Mouse (Mus musculus) gastrocnemius, postnatal 4 days (tissue): ENCODE results near the gene Prune1. TPM values are rescaled to one million over a fixed set of nuclear protein-coding genes. Genes with fewer than 3 reads are reported as not detected.
A peak's percentile ranks its signal among the peaks of the same experiment; 100 is the strongest.

ENCODE experiments used
- DNase-seq, 2 experiments: peaks; one replicate each; pipeline ENCODE4 v3.0.0; 2021 to 2022; ENCODE audit warnings: low spot score in 2 of 2, mixed read lengths in 2 of 2
- total RNA-seq, 2 experiments: library from RNA; stranded (reverse); gene quantifications; 2 replicates each; pipeline ENCODE4 v1.2.3; 2021

The Prune1 gene
- total RNA-seq, 2 experiments from 2014 or later, result 68.7 to 78.2 TPM

DNA sequence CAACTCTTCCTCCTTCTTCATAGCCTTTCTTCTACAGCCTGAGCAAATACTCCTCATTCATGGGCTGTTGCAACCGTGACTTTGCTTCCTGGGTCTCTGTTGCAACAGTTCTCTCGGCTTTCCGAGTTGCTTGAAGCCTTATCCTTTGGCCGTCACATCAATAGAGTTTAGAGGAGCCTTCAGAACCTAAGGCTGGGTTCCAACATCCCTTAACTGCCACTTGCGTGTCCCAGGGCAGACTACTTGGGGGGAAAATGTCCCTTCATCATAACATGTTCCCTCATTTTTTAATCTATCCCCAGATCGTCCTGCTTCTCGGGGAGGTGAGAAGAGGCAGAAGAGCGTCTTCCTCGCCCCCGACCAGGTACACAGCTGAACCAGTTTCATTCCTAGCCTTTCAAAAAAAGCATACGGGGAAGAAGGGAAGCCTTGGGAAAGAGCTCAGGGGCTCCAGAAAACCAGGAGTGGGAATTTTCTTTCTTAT, 547 bp upstream of the Prune1 start:
- DNase-seq, result peak in 1 of 2 experiments; percentile 22

DNA sequence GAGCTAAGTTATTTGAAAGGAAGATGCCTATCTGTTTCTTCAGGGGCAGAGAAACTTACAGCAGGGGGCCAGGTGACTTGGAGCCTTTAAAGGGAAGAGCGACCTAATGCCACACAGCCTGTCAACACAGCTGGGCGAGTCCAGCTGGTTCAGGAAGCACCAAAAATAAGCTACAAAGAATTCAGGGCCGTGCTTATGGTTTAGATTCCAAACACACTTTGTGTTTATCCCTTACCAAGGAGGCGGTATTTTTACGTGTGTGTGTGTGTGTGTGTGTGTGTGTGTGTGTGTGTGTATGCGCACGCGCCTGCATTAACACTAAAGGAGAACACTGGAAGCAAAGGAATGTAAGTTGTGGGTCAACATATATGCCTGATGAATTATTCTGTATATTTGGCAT, 1.1 kb downstream of the Prune1 start:
- no peak for DNase-seq

DNA sequence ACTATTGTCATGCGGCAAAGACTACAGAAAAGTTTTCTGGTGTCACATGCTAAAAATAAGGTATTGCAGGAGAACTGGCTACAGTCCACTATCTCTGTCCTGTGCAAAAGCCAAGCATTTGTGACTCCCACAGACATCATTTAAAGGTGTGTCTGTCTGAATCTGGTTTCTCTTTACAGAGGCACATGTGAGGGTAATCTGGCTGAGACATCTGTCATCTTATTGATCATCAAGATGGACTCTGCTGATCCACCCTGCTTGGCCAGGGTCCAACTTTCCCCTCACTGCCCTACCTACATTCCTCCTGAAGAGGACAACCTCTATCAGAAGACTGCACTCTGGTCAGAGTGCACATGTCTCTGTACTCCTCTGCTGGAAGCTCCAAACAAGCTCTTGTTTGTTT, 4.7 kb downstream of the Prune1 start:
- no peak for DNase-seq

DNA sequence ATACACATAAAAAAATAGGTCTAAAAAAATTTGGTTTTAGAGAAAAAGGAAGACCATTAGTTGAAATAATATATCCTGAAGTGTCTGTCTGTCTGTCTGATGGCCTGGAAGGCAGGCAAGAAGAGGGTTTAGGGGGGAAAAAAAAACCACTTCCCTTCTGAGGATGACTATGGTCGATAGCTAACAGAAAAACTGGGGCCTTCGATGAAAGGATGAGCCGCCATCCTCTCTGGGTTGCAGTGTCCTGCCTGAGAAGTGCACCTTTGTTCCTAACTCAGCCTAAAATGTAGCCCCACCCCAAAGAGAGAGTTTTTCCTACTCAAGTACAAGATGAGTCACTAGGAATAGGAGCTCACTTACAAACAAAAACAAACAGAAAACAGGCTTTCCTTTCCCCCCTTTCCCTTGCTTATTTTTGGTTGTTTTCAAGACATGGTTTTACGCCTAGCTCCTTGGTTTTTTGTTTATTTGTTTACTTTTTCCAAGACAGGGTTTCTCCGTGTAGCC, 5.4 kb downstream of the Prune1 start:
- DNase-seq, result no peak

DNA sequence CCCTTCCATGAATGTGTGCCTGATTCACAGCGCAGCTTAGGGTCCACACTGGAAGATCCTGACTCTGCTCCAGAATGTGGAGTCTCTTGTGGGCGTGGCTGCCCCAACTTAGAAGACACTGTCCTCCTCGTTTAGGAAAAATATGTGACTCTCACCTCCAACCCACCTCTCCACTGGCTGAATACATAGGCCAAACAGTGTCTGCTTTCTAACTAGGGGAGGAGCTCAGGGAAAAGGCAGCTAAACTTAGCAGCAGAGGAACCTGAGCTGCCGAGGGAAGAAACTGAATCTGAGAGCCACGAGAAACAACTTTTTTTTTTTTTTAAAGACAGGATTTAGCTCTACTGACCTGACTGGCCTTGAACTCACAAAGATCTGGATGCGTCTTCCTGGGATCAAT, 6.7 kb downstream of the Prune1 start:
- no peak for DNase-seq

DNA sequence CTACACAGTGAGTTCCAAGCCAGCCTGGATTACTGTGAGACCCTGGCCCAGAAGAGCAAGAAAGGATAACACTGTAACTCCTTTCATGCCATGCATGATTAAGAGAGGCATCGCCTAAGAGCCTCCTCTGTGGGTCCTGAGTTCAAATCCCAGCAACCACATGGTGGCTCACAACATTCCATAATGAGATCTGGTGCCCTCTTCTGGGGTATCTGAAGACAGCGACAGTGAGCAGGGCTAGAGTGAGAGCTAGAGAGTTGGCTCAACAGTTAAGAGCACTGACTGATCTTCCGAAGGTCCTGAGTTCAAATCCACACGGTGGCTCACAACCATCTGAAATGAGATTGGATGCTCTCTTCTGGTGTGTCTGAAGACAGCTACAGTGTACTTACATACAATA, 7.4 kb downstream of the Prune1 start:
- DNase-seq, result no peak

DNA sequence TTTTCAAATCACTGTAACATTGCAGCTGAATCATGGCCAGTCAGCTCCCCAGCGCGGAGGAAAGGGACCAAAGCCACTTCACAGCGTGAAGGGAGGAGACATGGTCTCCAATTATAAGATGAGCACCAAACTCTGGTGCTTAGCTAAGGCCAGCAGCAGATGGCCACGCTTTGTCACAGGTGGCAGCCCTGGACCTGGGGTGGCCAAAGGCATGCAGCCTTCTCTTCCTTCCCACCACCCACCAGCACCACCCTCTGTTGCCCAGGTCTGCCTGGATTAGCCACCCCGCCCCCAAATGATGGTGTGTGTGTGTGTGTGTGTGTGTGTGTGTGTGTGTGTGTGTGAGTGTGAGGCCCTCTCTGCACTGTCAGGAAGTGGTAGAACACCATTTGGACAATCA, 8.4 kb downstream of the Prune1 start:
- DNase-seq, result no peak

DNA sequence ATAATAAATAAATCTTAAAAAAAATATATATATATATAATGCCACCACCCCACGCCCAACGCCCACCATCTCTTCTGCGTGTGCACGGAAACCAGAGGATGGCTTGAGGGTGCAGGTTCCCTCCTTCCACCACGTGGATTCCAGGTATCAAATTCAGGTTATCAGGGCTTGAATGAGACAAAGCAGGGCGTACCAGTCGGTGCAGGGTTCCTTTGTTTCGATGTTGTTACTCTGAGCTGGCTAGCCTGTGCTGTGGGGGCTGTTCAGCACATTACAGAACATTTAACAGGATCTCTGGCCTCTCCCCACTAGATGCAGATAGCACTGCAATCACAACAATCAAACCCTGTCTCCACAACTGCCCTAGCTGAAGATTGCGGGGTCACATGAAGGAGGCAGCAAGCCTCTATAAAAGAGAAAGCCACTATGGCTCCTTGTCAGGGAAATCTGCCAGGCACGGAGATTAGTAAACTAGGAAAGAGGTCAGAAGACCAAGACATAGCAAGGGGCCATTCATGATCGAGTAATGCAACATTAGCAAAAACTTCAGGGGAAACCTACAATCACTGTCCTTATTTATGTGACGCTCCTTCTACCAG, 11.0 kb downstream of the Prune1 start:
- no peak for DNase-seq

DNA sequence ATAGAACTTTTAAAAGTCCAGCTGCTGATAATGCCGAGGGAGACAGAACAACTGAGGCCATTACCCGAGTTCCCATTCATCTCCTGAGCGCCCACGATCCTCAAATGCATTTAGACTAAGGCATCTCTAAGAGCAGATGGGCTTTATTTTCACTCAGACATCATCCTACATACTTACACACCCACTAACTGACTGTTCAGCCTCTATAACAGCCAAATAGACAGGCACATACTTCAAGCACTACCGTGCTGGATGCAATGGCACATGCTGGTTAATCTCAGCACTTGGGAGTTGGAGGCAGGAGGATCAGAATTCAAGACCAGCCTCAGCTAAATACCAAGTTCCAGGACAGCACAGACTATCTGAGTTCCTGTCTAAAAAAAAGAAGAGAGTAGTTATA, 12.1 kb downstream of the Prune1 start:
- DNase-seq, result no peak

DNA sequence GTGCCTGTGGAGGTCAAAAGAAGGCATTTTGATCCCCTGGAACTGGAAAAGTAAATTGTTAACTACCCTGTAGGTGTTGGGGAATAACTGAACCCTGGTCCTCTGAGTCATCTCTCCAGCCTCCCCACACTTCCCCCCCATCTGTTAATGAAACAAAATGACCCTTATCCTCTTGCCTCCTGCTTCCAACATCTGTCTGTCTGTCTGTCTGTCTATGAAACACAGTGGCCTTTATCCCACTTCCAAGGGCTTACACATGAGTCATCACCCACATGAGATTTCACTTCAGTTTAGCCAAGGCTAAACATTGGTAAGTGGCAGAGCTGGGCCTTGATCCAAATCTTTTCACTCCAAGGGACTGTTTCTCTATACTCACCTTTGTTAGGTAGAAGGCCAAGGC, 14.0 kb downstream of the Prune1 start:
- DNase-seq, result no peak

DNA sequence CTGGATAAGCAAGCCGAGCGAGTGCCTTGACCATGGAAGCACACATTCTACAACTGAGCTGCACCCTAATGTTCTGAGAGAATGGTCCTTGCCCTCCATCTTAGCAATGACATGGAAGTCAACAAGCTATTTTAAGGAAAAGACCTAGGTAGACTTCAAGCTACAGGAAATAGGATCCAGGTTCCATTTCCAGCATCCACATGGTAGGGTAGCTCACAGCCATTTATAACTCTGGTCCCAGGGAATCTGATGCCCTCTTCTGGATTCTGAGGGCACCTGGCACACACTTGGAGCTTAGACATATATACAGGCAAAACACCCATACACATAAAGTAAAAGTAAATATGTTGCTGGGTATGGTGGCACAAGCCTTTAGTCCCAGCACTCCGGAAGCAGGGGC, 15.8 kb downstream of the Prune1 start:
- DNase-seq, result no peak

DNA sequence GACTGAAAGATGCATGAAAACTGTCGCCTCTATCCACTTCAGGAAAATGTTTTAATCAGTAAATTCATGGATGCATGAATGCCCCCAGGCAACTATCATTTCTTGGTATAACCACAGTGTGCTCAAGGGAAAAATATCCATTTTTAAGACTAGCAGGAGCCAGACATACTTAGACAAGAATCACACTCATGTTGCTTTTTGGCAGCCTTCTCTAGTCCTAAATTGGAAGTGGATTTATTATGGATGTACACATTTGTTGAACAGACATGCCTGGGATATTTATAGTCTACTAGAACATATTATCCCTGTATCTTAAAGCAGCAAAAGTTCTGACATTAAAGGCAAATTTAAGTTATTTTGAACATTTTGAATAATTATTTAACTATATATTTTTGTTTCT, 17.2 kb downstream of the Prune1 start:
- no peak for DNase-seq

DNA sequence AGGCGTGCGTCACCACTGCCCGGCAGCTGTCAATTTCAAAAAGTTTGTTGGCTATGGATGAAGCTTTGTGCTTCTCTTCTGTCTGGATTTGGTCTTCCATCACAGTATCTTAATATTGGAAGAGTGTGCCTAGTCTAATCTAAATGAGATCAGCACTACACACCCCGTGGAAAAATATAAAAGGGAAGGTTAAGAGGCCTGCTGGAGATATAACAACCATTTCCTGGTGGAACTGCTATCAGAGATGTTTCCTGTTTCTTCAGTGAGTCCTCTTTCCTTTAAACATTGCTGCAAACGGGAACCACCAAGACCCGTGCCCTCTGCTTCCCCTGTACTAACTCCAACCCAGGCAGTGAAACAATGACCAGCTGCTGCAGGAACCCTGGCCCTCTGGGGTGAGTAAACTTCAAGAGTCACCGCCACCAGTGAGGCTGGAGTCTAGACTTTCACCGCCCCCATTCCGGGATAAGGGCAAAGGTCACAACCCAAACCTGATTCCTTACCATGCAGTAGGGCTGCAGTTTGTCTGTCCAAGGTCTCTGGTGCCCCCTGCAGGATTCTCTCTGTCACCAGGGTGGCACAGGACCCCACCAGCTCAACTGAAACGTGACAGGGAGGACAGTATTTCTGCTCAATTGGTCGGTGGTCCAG, 18.7 kb downstream of the Prune1 start:
- DNase-seq, result peak; percentile 30 to 65

DNA sequence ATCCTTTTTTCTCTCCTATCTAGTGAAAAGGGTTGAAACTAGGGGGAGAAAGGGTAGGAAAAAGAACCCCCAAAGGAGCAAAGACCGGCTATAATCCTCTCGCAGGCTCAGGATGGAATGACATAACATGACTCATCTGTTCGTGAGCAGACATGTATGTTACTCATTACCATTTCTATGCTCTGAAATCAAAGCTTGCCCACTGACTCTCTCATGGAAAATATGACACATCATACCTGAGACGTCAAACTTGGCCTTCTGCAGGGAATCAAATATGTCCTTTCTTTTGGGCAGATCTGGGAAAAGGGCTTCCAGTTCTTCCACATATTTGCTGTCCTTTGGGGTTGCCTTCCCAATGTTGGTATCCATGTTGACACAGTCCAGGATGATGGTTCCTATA, 19.9 kb downstream of the Prune1 start:
- no peak for DNase-seq

DNA sequence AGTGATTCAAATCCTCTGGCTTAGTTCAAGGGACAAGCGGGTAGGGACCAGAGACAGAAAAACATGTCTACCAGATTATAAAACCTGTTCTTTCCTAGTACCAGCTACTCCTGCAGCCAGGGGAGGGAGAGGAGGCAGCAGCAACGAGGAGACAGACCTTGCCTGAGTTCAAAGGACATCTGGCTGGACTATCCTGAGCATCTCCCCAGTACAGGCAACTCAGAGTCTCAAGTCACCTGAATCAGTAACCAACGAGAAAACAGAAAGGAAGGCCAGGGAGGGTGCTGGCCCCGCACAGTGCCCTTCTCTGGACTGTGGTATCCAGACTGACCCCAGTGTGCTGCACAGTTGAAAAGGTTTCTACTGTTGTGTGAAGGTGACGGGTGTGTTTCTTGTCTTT, 24.9 kb downstream of the Prune1 start:
- DNase-seq, result no peak

DNA sequence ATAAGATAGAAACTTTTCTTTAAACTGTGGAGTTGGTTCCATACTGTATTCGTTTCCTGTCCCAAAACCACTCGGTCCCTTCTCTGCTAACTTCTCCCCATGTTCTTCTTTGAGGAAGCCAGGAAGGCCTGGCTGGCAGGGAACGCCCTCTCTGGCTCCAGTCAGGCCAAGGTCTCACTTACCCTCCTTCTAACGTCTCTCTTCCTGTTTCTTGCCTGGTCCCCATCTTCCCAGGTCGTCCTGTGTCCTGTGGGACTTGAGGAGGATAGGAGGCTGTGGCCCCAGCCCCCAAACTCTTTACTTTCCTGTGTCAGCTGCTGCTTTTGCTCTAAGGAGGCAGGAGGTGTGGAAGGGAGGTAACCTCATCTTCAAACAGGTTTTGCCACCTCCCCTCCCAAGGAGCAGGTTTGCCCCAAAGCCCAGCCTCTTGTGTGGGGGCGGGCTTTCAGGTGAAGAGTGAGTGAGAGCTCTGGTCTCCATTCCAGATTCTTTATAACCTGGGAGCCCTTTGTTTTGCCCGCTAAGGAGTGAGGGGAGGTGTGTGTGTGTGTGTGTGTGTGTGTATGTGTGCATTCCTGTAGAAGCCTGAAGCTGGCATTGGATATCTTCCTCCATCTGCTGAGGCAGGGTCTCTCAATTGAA, 31.0 kb downstream of the Prune1 start, which contains the start of gene Bnipl:
TSS of gene Bnipl (minus strand) at position 411 of the 642 bp plus-strand sequence.
- DNase-seq, result no peak

DNA sequence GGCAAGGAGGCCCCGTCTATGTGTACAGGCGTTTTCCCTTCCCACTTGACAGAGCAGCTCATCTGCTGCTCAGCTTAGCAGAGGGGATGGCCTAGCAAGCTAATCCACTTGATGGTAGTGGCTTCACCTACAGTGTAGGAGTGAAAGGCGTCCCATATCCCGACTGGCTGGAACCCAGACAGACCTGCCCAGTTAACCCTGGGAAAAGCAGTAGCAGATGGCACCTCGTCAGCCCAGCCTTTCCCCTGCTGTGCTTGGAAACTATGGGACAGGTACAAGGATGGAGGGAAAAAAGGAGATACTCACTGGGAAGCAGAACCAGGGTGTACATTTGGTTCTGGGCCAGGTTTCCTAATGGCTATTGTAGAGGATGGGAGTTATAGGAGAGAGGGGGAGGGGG, 31.5 kb downstream of the Prune1 start:
- no peak for DNase-seq

DNA sequence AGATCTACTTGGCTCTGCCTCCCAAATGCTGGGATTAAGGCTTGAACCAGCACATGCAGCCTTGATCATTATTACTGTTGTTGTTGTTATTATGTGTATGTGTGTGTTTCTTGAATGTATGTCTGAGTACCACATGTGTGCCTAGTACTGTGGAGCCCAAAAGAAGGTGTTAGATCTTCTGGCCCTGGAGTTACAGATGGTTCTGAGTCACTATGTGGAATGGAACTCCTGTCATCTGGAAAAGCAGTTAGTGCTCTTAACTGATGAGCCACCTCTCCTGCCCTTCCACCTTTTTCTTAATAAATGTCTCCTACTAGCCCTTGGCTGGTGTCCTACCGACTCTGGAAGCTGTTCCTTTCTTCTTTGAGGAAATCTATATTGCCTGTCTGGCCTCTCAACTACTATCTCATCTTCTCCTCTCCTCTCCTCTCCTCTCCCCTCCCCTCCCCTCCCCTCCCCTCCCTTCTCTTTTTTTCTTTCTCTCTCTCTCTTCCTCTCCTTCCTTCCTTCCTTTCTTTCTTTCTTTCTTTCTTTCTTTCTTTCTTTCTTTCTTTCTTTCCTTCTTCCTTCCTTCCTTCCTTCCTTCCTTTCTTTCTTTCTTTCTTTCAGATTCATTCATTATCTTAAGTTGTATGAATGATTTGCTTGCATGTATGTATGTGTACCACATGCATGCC, 34.1 kb downstream of the Prune1 start:
- no peak for DNase-seq

DNA sequence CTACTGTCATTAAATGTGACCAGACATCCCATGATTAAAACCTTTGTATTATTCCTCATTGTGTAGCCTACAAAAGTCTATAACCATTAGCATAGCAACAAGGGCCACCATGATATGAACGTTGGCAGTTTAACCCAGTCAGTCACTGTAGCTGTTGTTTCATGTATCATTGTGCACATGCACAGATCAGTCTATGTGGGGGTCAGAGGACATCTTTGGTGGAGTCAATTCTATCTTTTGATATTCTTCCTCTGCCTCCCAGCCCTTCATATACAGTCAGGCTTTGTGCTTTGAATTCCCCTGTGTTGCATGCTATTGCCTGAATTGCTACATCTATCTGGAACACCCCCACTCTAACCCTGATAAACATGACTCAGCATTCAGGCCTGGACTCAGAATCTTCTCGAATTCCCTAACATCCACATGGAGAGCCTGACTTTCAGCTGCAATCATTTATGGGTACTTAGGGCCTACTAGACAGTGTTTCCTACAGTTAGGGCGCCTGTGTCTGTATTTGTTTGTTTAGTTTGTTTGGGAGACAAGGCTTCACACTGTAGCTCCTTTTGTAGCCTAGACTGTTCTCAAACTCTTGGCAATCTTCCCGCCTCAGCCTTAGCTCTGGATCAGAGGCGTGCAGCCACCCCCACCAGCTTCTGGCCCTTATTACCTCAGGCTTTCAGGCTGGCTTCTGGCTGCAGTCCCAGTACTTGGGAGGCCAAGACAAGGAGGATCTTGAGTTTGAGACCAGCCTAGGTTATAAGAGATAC, 35.2 kb downstream of the Prune1 start:
- DNase-seq, result peak in 1 of 2 experiments; percentile 33

DNA sequence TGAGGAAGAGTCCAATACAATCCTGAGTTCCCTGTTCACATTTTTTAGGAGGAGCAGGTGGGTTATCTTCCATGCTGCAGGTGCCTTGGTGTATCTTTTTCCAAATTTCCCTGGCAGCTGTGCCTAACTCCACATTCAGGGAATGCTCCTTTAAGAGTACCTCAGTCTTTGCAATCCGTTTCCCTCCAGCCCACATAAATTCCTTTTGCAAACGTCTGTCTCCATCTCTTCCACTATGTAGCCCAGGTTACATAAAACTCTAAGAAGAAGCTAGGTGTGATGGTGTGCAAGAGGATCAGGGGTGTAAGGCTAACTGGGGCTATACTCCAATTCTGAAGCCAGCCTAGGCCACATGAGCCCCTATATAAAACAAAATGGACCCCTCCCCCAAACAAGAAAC, 38.8 kb downstream of the Prune1 start:
- DNase-seq, result no peak

DNA sequence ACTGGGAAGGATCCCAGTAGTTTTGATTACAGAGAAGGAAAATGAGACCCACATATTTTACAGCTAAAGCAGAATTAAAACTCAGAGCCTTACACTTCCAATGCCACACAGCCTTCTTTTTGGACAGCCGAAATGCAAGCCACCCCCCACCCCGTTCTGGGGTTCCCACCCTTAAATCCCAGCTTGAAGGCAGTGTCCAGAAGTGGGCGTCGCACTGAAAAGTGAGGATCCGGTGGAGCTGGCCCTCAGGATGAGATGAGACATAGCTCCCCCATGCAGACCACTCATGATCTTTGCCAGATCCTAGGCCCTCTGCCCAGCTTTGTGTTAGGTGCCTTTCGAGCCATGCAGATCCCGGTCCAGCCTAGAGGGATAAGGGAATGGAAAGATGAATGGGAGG, 40.4 kb downstream of the Prune1 start, which contains the start of gene Gm128:
TSS of gene Gm128 (minus strand) at position 101 of the 400 bp plus-strand sequence.
- no peak for DNase-seq
